Mouse (Mus musculus) G1E (cell line): ENCODE results near the gene Tbx10.

Source experiments
- CTCF ChIP-seq: IDR thresholded peaks from 2 replicates; pipeline ENCODE4 v1.5.1; 2012; ENCODE audit warnings: low read depth, low read length, inconsistent platforms, mixed read lengths
- GATA1 ChIP-seq: IDR thresholded peaks from 2 replicates; pipeline ENCODE4 v1.6.1; 2012; ENCODE audit warnings: borderline replicate concordance, low read length, inconsistent platforms, mixed read lengths
- GATA2 ChIP-seq: IDR thresholded peaks from 2 replicates; pipeline ENCODE4 v1.6.1; 2012; ENCODE audit warnings: low read depth, low read length, inconsistent platforms, borderline replicate concordance
- POLR2AphosphoS5 ChIP-seq: IDR thresholded peaks from 2 replicates; pipeline ENCODE4 v1.6.1; 2012; ENCODE audit warnings: low read depth, low read length, inconsistent platforms; ENCODE audit not compliant: insufficient replicate concordance
- TAL1 ChIP-seq: conservative IDR thresholded peaks from 2 replicates; pipeline ENCODE4 v1.6.1; 2012; ENCODE audit warnings: low read depth, low read length, inconsistent platforms, mixed read lengths

DNA sequence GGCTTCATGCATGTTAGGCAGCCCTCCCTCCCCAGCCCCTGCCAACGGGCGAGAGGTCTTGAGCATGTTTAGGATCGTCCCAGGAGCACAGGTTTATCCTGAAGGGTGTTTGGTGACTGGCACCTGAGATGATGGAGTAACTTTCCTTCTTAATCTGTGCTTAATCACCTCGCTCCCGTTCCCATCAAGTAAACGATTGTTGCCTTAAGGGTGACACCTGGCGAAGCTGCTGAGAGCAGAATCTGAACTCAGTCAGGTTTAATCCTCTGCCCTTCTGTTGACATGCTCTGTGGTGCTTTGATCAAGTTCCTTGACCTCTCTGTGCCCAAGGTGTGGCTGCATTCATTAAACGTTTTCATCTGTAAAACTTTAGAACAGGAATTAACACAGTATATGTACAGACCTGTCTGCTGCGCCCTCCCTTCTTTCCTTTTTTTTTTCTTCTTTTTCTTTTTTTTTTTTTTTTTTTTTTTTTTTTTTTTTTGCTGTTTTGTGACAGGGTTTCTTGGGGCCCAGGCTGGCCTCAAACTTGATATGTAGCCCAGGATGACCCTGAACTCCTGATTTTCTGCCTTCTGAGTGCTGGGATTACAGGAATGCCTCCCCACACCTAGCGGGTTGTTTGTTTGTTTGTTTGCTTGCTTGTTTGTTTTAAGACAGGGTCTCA, 25.5 kb downstream of the Tbx10 start:
- TF ChIP-seq CTCF (no peak), GATA1 (no peak), POLR2AphosphoS5 (no peak), TAL1 (no peak), GATA2 (no peak)
